Mouse (Mus musculus) frontal cortex, adult 2 months (tissue): ENCODE results near the gene Gpr35. TPM values are rescaled to one million over a fixed set of nuclear protein-coding genes. Genes with fewer than 3 reads are reported as not detected.
A peak's percentile ranks its signal among the peaks of the same experiment; 100 is the strongest.
"Not testable (repeated sequence)": the region's sequence is repeated elsewhere in the genome, so short reads cannot be mapped to it uniquely, and the experiment has no call there.

ENCODE experiments used
- DNase-seq, 2 experiments: peaks; one replicate each; pipeline ENCODE4 v3.0.0; 2022; ENCODE audit warnings: low spot score in 1 of 2; ENCODE audit errors: extremely low spot score in 1 of 2
- polyA plus RNA-seq: library from polyadenylated mRNA; depleted of rRNA; stranded (reverse); fragments of >200 nt; gene quantifications from 2 replicates; pipeline ENCODE4 v1.2.3, GENCODE M21; 2012

The Gpr35 gene
- polyA plus RNA-seq, 1 experiment, result 0.36 TPM

- no peak for DNase-seq
Measured at GRCm38 (mm10) chr1:92930171-92930706, 20.4 kb upstream of the Gpr35 start.

- DNase-seq, result no peak
Measured at GRCm38 (mm10) chr1:92933611-92934010, 17.1 kb upstream of the Gpr35 start.

- DNase-seq, result peak; percentile 96 to 97
Measured at GRCm38 (mm10) chr1:92934182-92934827, 16.4 kb upstream of the Gpr35 start, which contains the start of gene Capn10. TSS of gene Capn10 (plus strand) at chr1:92934376.

GRCm38 (mm10) chr1:92935054-92935962, 15.4 kb upstream of the Gpr35 start:
- no peak for DNase-seq

- DNase-seq, result no peak
Measured at GRCm38 (mm10) chr1:92935977-92936376, 14.7 kb upstream of the Gpr35 start.

- DNase-seq, result no peak
Measured at GRCm38 (mm10) chr1:92936467-92936866, 14.2 kb upstream of the Gpr35 start.

- no peak for DNase-seq
Measured at GRCm38 (mm10) chr1:92937797-92938196, 12.9 kb upstream of the Gpr35 start.

GRCm38 (mm10) chr1:92939746-92940145, 10.9 kb upstream of the Gpr35 start:
- no peak for DNase-seq

- no peak for DNase-seq
Measured at GRCm38 (mm10) chr1:92943219-92943989, 7.3 kb upstream of the Gpr35 start.

GRCm38 (mm10) chr1:92947966-92948365, 2.7 kb upstream of the Gpr35 start:
- DNase-seq, result no peak

- DNase-seq, result no peak
Measured at GRCm38 (mm10) chr1:92949426-92949825, 1.2 kb upstream of the Gpr35 start.

GRCm38 (mm10) chr1:92953641-92954040, 3.0 kb downstream of the Gpr35 start:
- no peak for DNase-seq

- peak; percentile 55 to 90 for DNase-seq
Measured at GRCm38 (mm10) chr1:92956571-92957335, 6.1 kb downstream of the Gpr35 start.

- no peak for DNase-seq
Measured at GRCm38 (mm10) chr1:92958999-92959398, 8.3 kb downstream of the Gpr35 start.

- DNase-seq, result not testable (repeated sequence)
Measured at GRCm38 (mm10) chr1:92970791-92971190, 20.1 kb downstream of the Gpr35 start.

- no peak for DNase-seq
Measured at GRCm38 (mm10) chr1:92971879-92972795, 21.5 kb downstream of the Gpr35 start.

- DNase-seq, result peak in 1 of 2 experiments; percentile 33
Measured at GRCm38 (mm10) chr1:92972854-92973253, 22.2 kb downstream of the Gpr35 start.

GRCm38 (mm10) chr1:92976141-92976566, 25.5 kb downstream of the Gpr35 start:
- DNase-seq, result no peak

- DNase-seq, result no peak
Measured at GRCm38 (mm10) chr1:92978645-92979044, 28.0 kb downstream of the Gpr35 start.
